Mouse (Mus musculus) MEL-GATA-1-ER (cell line): Measurements from ENCODE around the gene Lmln.
"Not testable (repeated sequence)": the region's sequence is repeated elsewhere in the genome, so short reads cannot be mapped to it uniquely, and the experiment has no call there.

ENCODE experiments used
- DNase-seq: peaks from one replicate; pipeline ENCODE4 v3.0.0-alpha.2; 2012; ENCODE audit warnings: low read depth; ENCODE audit errors: extremely low read depth

Gene Lmln

DNA sequence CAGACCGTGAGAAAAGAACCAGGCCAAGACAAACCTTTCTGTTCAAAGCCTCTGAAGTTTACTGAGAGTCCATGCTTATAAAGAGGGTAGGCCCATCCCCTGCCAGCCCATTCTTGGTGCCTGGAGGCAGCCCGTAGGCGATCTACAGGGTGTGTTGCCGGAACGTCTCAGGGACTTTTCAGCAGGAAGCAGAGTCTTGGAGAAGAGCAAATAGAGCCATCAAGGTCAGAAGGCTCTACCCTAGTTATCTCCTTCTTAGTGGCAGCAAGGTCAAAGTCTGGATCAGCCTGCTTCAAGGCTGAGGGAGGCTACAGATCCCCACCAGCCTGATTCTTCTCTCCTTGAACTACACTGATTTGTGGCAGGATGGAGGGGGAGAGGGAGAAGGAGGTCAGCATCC lies 114.5 kb downstream of the Lmln start:
- DNase-seq: not testable (repeated sequence)
